ENCODE assay signal across 8 mouse cellular contexts in the genomic region with DNA sequence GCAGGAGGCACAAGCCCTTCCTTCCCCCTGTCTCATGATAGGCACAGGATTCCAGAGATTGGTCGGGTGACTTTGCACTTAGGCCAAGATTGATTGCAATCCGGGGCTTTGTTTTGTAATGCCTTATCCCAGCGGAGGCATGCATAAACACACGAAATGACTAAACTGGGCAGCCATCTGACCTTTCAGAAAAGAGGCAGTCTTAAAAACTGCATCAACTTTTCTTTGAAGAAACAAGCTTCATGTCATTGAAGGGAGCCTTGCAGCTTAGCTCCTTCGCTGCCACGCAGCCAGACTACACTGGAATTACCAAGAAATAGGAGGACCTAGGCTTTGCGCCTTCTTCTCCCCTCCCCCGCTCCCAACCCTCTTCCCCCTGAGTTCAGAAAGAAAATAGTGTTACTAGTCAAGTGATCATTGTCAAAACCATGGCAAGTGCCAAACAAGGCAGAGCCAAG.
DNase-seq lines count a peak whose midpoint lies in the region; TF ChIP-seq lines count a peak whose summit lies in the region.

No protein-coding gene starts in this region.

- WGBS in olfactory bulb, adult 2 months, result 17% methylated on average over 8 of the region's 8 CpGs

- no peak overlapping the region for H3K4me3 ChIP-seq in olfactory bulb, adult 2 months (ENCODE audit: insufficient read depth, low read depth, low read length)

- H3K27ac ChIP-seq in olfactory bulb, adult 2 months (ENCODE audit: insufficient read depth, low read depth, low read length), result peak overlapping the region; percentile 85

- H3K4me1 ChIP-seq in olfactory bulb, adult 2 months (ENCODE audit: control insufficient read depth, insufficient read depth, low read length), result peaks cover 12% of the 10 kb centered on the region

- TF ChIP-seq POLR2A in olfactory bulb, adult 2 months (IDR thresholded peaks at IDR 0.05; ENCODE audit: insufficient read depth, low read depth, low read length), result no peak

- TF ChIP-seq CTCF in olfactory bulb, adult 2 months (IDR thresholded peaks at IDR 0.05; ENCODE audit: insufficient read depth, low read depth, low read length), result no peak

- DNase-seq in layer of hippocampus, postnatal 14 days (ENCODE audit: low spot score in 2 of 2), result peak; percentile 7 to 22
- no peak for DNase-seq in layer of hippocampus, postnatal 25 days (ENCODE audit: extremely low spot score in 1 of 2, low spot score in 1 of 2)
- peak; percentile 63 for DNase-seq in adrenal gland, postnatal 10 days
- peak; percentile 47 to 49 for DNase-seq in frontal cortex, postnatal 10 days (ENCODE audit: low spot score in 2 of 2)
- peak; percentile 51 to 57 for DNase-seq in kidney, postnatal 25 days
- DNase-seq in B cell, adult 2 months, result no peak
- DNase-seq in thymus, postnatal 4 days, result no peak

Comparison
In these comparisons a context has a peak if more than half of its experiments do, and no peak if none do; other contexts are left out.
1. DNase-seq: peak in layer of hippocampus, postnatal 14 days (2 of 2), adrenal gland, postnatal 10 days (single experiment), frontal cortex, postnatal 10 days (2 of 2) and kidney, postnatal 25 days (2 of 2); none in layer of hippocampus, postnatal 25 days (0 of 2), B cell, adult 2 months (0 of 2) and thymus, postnatal 4 days (single experiment).